Mouse (Mus musculus) forebrain, embryonic 10.5 days (tissue): ENCODE results near the gene Gpd2. TPM values are rescaled to one million over a fixed set of nuclear protein-coding genes. Genes with fewer than 3 reads are reported as not detected.

Experiments
- DNase-seq: peaks from one replicate; pipeline ENCODE4 v3.0.0-alpha.2; 2017; ENCODE audit warnings: low spot score; ENCODE audit errors: extremely low spot score
- H3K27ac ChIP-seq: fragments of 300-500 bp; sonication (generic); 2 replicates; pipeline ENCODE4 v1.5.1; 2016; ENCODE audit warnings: mild to moderate bottlenecking
- H3K27me3 ChIP-seq: fragments of 300-500 bp; sonication (generic); 2 replicates; pipeline ENCODE4 v1.6.1; 2016; ENCODE audit warnings: mild to moderate bottlenecking; ENCODE audit not compliant: poor library complexity, severe bottlenecking
- H3K36me3 ChIP-seq: fragments of 300-500 bp; sonication (generic); replicated peaks from 2 replicates; pipeline ENCODE4 v1.6.1; 2016; ENCODE audit warnings: mild to moderate bottlenecking, moderate library complexity
- H3K4me1 ChIP-seq: fragments of 300-500 bp; sonication (generic); 2 replicates; pipeline ENCODE4 v1.6.1; 2016
- H3K4me3 ChIP-seq: fragments of 300-500 bp; sonication (generic); 2 replicates; pipeline ENCODE4 v1.5.1; 2016; ENCODE audit warnings: mild to moderate bottlenecking, moderate library complexity
- H3K9me3 ChIP-seq: fragments of 300-500 bp; sonication (generic); 2 replicates; pipeline ENCODE4 v1.6.1; 2016; ENCODE audit warnings: mild to moderate bottlenecking, moderate library complexity
- WGBS: fragments of 180-500 bp; shearing (Covaris S2); methylation state at CpG from one replicate; pipeline ENCODE4 v1.1.7; 2016; 5-methylcytosine and 5-hydroxymethylcytosine counted together
- polyA plus RNA-seq: library from polyadenylated mRNA; unstranded; fragments of >200 nt; fragmentation: Nextera tagmentation; extraction: Ambion mirVana; gene quantifications from 2 replicates; pipeline ENCODE4 v1.2.1, GENCODE M21; 2016

Gpd2 gene
- polyA plus RNA-seq, 1 experiment from 2014 or later = 37.5 TPM

DNA sequence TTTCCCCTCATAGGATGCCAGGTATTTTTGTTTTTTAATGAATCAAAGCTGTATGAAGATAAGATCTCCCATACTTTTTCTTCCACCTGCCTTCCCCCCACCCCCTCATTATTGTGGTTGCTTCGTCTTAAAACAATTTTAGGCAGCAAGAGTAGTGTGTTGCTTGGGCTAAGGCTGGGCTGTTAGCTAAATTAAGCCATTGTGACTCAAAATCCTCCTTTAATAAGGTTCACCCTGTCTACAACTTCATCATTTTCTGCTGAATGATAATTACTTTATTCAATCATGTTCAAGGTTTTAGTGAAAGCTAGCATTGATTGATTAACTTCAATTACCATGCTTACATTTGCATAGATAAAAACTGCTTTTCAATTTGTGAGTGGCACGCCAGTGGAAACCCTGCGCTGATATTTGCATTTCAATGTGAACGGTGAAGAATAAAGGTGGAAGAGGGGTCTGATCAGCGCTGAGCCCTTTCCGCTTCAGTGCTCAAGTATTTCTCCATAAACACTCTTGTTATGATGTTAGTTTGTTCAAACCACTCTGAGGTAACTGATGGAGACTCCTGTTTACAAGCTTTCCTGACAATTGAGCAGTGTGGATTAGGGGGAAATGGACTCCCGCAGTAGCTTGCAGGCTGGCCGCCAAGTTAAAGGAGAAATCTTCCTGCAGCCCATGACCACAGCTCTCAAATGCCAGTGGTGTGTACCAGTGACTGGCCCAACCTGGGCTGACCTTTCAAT lies 140.9 kb downstream of the Gpd2 start:
- DNase-seq = peak; percentile 60
- Histone ChIP-seq H3K4me3 (no peak overlapping the region; the same call in 1 of the 2 replicates), H3K9me3 (no peaks in the 10 kb centered on the region), H3K27me3 (no peaks in the 10 kb centered on the region), H3K27ac (peak overlapping the region; percentile 65), H3K36me3 (no peaks in the 10 kb centered on the region), H3K4me1 (peaks cover 64% of the 10 kb centered on the region)
- 6% methylated on average over 8 of the region's 8 CpGs for WGBS

DNA sequence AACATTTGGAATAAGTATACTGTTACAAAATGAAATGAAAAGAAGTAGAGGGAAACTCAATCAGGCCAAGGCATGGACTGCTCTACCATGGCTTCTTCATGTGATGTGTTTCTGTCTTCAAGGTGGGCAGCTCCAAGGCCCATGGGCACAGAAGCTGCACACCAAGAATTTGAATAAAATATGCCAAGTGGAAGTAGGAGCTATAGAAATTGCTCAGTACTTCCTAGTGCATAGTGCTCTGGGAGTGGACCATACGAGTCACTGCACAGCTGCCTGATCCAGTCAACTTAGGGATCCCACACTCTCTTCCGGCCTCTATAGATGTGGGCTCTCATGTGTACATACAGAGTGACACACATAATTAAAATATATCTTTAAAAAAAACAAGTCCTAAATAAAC lies 147.2 kb downstream of the Gpd2 start:
- Histone ChIP-seq H3K36me3 (no peaks in the 10 kb centered on the region), H3K4me3 (no peak overlapping the region), H3K27me3 (no peaks in the 10 kb centered on the region), H3K4me1 (peaks cover 36% of the 10 kb centered on the region), H3K27ac (no peak overlapping the region), H3K9me3 (no peaks in the 10 kb centered on the region)
- DNase-seq = no peak
- 93% methylated on average over 2 of the region's 2 CpGs for WGBS

GRCm38 (mm10) chr2:57387816-57388215 lies 150.4 kb downstream of the Gpd2 start:
- Histone ChIP-seq H3K27ac (peak overlapping the region; percentile 86), H3K4me3 (no peak overlapping the region; the same call in 1 of the 2 replicates), H3K9me3 (peaks cover 14% of the 10 kb centered on the region), H3K36me3 (peaks cover 4% of the 10 kb centered on the region; the same call in 1 of the 2 replicates), H3K4me1 (peaks cover 34% of the 10 kb centered on the region), H3K27me3 (no peaks in the 10 kb centered on the region)
- DNase-seq = peak; percentile 75
- WGBS = 20% methylated on average over 7 of the region's 7 CpGs

DNA sequence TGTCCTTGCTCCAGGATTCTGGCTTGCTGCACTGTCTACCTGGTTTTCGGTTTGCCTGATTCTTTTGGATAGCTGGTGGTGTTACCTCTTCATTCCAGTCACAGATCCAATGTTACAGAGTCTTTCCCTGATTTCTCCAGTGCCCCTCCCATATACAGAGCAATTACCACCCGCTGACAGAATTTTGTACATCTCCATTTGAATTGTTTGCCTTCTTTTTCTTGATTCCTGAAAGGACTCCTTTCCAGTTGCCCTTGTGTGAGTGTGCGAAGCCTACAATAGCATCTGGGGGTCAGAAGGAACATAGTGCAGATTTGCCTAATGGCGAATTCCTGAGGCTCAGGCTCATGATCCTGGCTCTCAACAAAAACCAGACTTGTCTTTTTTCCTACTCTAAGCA lies 157.6 kb downstream of the Gpd2 start:
- WGBS = 89% methylated on average over 4 of the region's 4 CpGs
- Histone ChIP-seq H3K27me3 (no peaks in the 10 kb centered on the region), H3K27ac (no peak overlapping the region), H3K4me1 (no peaks in the 10 kb centered on the region), H3K36me3 (peaks cover 4% of the 10 kb centered on the region; the same call in 1 of the 2 replicates), H3K9me3 (peaks cover 11% of the 10 kb centered on the region), H3K4me3 (no peak overlapping the region)
- no peak for DNase-seq

DNA sequence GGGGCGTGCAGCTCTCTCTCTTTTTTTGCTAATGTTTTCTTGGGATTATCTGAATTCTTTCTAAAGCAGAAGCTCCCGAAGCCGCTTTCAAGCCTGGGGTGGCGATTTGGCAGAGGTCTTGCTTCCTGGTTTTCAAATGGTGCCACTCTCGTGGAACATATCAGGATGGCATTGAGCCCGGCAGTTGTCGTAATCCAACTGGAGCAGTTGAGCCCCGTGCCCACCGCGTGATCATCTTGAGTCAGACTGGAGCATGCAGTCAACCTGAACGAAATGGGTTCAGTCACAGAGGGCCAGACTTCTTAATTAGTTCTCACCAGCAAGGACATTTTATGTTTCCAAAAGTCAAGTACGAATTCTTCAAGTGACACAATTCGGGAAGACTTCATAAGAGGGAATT lies 158.6 kb downstream of the Gpd2 start:
- H3K9me3 ChIP-seq = 0 out of 2 replicates have a peak, but pooled peaks cover 1% of the 10 kb centered on the region
- H3K27me3 ChIP-seq = no peaks in the 10 kb centered on the region
- H3K4me1 ChIP-seq = no peaks in the 10 kb centered on the region
- no peak for DNase-seq
- H3K27ac ChIP-seq = no peak overlapping the region
- H3K4me3 ChIP-seq = no peak overlapping the region
- no peaks in the 10 kb centered on the region for H3K36me3 ChIP-seq
- WGBS = 93% methylated on average over 13 of the region's 13 CpGs

- no peaks in the 10 kb centered on the region for H3K4me1 ChIP-seq
- no peaks in the 10 kb centered on the region for H3K9me3 ChIP-seq
- 89% methylated on average over 3 of the region's 3 CpGs for WGBS
- no peaks in the 10 kb centered on the region for H3K36me3 ChIP-seq
- H3K27ac ChIP-seq = no peak overlapping the region
- no peak overlapping the region for H3K4me3 ChIP-seq
- DNase-seq = no peak
- no peaks in the 10 kb centered on the region for H3K27me3 ChIP-seq
These were observed 160.3 kb downstream of the Gpd2 start for GRCm38 (mm10) chr2:57397727-57398126.

DNA sequence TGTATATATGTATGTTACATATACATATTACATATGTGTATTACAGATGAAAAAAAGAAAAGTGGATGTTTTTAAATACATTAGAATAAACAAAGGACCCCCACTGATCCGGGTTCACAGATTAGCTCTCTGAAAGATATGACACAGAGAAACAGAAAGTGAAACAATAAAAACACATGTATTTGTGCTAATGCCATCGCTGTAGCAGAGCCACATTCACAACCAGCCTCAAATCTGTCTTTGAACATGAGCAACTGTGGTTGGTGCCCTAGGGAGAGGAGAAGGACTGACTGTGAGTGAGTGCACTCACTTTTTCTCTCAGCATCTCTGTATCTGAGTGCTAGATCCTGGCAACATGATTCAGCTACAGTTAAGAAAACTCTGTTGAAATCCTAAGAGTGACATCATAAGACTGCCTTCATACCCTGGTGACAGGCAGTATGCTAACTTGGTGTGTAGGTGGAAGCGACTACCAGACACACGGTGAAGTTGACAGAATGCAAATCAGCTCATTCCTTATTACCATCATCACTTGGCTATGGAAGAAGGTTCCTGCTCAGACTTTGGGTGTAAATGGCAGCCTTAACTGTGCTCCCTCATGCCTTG lies 170.1 kb downstream of the Gpd2 start:
- no peak for DNase-seq
- no peaks in the 10 kb centered on the region for H3K27me3 ChIP-seq
- 80% methylated on average over 4 of the region's 4 CpGs for WGBS

GRCm38 (mm10) chr2:57408413-57408812 lies 171.0 kb downstream of the Gpd2 start:
- 98% methylated on average over 4 of the region's 4 CpGs for WGBS
- Histone ChIP-seq H3K4me3 (no peak overlapping the region), H3K9me3 (no peaks in the 10 kb centered on the region), H3K27ac (no peak overlapping the region), H3K36me3 (no peaks in the 10 kb centered on the region), H3K27me3 (no peaks in the 10 kb centered on the region), H3K4me1 (no peaks in the 10 kb centered on the region)
- no peak for DNase-seq

More for the DNA sequence above, 170.1 kb downstream of the Gpd2 start:
- no peaks in the 10 kb centered on the region for H3K9me3 ChIP-seq
- no peaks in the 10 kb centered on the region for H3K36me3 ChIP-seq
- H3K4me1 ChIP-seq = no peaks in the 10 kb centered on the region
- no peak overlapping the region for H3K27ac ChIP-seq
- H3K4me3 ChIP-seq = no peak overlapping the region

DNA sequence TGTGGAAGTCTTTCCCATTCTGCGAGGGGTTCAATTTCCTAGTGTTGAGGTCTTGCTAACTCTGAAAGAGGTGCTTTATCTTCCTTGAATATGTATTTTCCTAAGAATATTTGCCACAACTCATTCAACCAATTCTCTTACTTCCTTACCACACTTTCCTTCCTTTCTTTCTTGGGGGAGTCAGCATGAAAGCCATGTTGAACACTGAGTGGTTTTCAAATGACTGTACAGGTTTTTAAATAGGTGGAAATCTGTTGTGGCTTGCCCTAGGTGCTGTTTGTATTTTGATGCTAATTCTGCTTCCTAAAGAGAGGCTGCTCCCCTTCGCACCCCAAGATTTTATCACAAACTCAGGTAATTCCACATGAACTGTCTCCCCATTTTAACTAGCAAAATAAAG lies 174.1 kb downstream of the Gpd2 start:
- no peaks in the 10 kb centered on the region for H3K9me3 ChIP-seq
- no peak overlapping the region for H3K27ac ChIP-seq
- no peak for DNase-seq
- H3K27me3 ChIP-seq = no peaks in the 10 kb centered on the region
- H3K36me3 ChIP-seq = no peaks in the 10 kb centered on the region
- peaks cover 6% of the 10 kb centered on the region; the same call in 1 of the 2 replicates for H3K4me1 ChIP-seq
- WGBS = 94% methylated on average over 2 of the region's 2 CpGs
- no peak overlapping the region for H3K4me3 ChIP-seq

GRCm38 (mm10) chr2:57414550-57415160 lies 177.2 kb downstream of the Gpd2 start:
- Histone ChIP-seq H3K9me3 (no peaks in the 10 kb centered on the region), H3K4me3 (no peak overlapping the region), H3K4me1 (peaks cover 6% of the 10 kb centered on the region; the same call in 1 of the 2 replicates), H3K27ac (no peak overlapping the region), H3K36me3 (no peaks in the 10 kb centered on the region), H3K27me3 (no peaks in the 10 kb centered on the region)
- 90% methylated on average over 9 of the region's 9 CpGs for WGBS
- no peak for DNase-seq

DNA sequence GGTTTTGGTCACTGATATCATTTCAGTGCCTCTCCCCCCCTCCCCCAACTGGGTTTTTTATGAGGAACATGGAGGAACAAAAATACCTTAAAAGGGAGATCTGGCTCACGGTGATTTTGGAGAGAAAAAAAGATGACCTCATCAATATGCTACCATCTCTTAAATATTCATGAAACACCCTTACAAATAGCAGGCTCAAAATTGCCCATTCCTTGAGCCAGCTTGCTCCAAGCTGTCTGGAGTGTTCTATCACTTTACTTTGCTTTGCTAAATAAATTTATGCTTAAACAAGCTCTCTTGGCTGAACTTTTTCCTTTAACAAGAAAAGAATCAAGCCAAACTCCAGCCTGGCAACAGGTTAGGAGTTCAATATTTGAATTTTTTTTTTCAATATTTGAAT lies 179.3 kb downstream of the Gpd2 start:
- Histone ChIP-seq H3K36me3 (no peaks in the 10 kb centered on the region), H3K27me3 (no peaks in the 10 kb centered on the region), H3K27ac (no peak overlapping the region), H3K4me1 (peaks cover 6% of the 10 kb centered on the region; the same call in 1 of the 2 replicates), H3K4me3 (no peak overlapping the region), H3K9me3 (no peaks in the 10 kb centered on the region)
- no peak for DNase-seq
- WGBS = 79% methylated on average over 1 of the region's 1 CpGs
